Mouse (Mus musculus) limb, embryonic 15.5 days (tissue): ENCODE measurements at regions not wholly inside any gene's neighbourhood (a gene's known extent, or its start where the extent isn't known, plus 50 kb on each side); places are given as distances from the start of the nearest gene placed in this dataset.

Source experiments
- ATAC-seq: fragments of 200-750 bp; cut with Nextera tagmentation; 2 replicates; pipeline ENCODE4 v1.8.0; 2017; ENCODE audit warnings: low read depth, moderate TSS enrichment; ENCODE audit not compliant: insufficient number of reproducible peaks, low FRiP score, low TSS enrichment
- H3K27ac ChIP-seq: fragments of 300-500 bp; sonication (generic); 2 replicates; pipeline ENCODE4 v1.5.1; 2015; ENCODE audit warnings: moderate library complexity, mild to moderate bottlenecking, inconsistent platforms
- H3K27me3 ChIP-seq: fragments of 300-500 bp; sonication (generic); 2 replicates; pipeline ENCODE4 v1.6.1; 2015; ENCODE audit warnings: inconsistent platforms
- H3K36me3 ChIP-seq: fragments of 300-500 bp; sonication (generic); 2 replicates; pipeline ENCODE4 v1.6.1; 2015; ENCODE audit warnings: inconsistent platforms
- H3K4me1 ChIP-seq: fragments of 300-500 bp; sonication (generic); 2 replicates; pipeline ENCODE4 v1.6.1; 2015; ENCODE audit warnings: inconsistent platforms
- H3K4me2 ChIP-seq: fragments of 300-500 bp; sonication (generic); 2 replicates; pipeline ENCODE4 v1.6.1; 2015; ENCODE audit warnings: mild to moderate bottlenecking, inconsistent platforms
- H3K4me3 ChIP-seq: fragments of 300-500 bp; sonication (generic); 2 replicates; pipeline ENCODE4 v1.5.1; 2015; ENCODE audit warnings: mild to moderate bottlenecking, inconsistent platforms
- H3K9ac ChIP-seq: fragments of 300-500 bp; sonication (generic); 2 replicates; pipeline ENCODE4 v1.6.1; 2015; ENCODE audit warnings: inconsistent platforms
- H3K9me3 ChIP-seq: fragments of 300-500 bp; sonication (generic); 2 replicates; pipeline ENCODE4 v1.6.1; 2016; ENCODE audit warnings: inconsistent platforms
- WGBS: fragments of 180-500 bp; shearing (Covaris S2); methylation state at CpG from one replicate; pipeline ENCODE4 v1.1.7; 2015; 5-methylcytosine and 5-hydroxymethylcytosine counted together

- no peaks in the 10 kb centered on the region for H3K9me3 ChIP-seq
- H3K4me1 ChIP-seq, result peaks cover 24% of the 10 kb centered on the region
- no peak for ATAC-seq
- no peaks in the 10 kb centered on the region for H3K36me3 ChIP-seq
- H3K9ac ChIP-seq, result no peak overlapping the region
- H3K4me3 ChIP-seq, result no peak overlapping the region
- peak overlapping the region; percentile 67 for H3K27ac ChIP-seq
- 49% methylated on average over 13 of the region's 13 CpGs for WGBS
- H3K4me2 ChIP-seq, result no peak overlapping the region
- 0 out of 2 replicates have a peak, but pooled peaks cover 5% of the 10 kb centered on the region for H3K27me3 ChIP-seq
Measured at GRCm38 (mm10) chr16:93380717-93381671, 222.9 kb downstream of the Setd4 start.

- H3K27ac ChIP-seq, result peak overlapping the region; percentile 47; the same call in 1 of the 2 replicates
- WGBS, result 54% methylated on average over 4 of the region's 4 CpGs
- no peak for ATAC-seq
Measured at GRCm38 (mm10) chr16:93380117-93380516, 223.7 kb downstream of the Setd4 start.

DNA sequence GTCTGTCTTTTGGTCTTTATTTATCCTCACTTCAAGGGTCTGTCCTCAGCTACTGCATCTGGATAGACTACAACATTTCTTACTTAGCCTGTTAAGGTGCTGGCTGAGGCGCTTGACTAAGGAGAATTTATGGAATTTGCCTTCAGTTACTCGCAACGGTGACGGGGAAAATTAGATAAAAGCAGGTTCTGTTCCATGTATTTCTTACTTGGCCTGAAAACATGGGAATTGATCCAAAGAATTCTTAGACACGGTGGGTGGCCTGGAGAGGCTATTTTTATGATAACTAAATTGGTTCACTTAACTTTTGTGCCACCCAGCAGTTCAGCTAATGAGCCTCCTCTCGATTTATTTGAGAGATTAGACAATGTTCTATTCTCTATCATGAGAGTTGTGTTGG is 224.3 kb downstream of the Setd4 start:
- Histone ChIP-seq H3K4me3 (no peak overlapping the region), H3K36me3 (no peaks in the 10 kb centered on the region), H3K27ac (no peak overlapping the region), H3K9ac (no peak overlapping the region), H3K4me2 (no peak overlapping the region), H3K27me3 (0 out of 2 replicates have a peak, but pooled peaks cover 5% of the 10 kb centered on the region), H3K4me1 (peaks cover 26% of the 10 kb centered on the region), H3K9me3 (no peaks in the 10 kb centered on the region)
- no peak for ATAC-seq
- 26% methylated on average over 6 of the region's 6 CpGs for WGBS

More at GRCm38 (mm10) chr16:93380117-93380516, 223.7 kb downstream of the Setd4 start:
- Histone ChIP-seq H3K27me3 (0 out of 2 replicates have a peak, but pooled peaks cover 5% of the 10 kb centered on the region), H3K9me3 (no peaks in the 10 kb centered on the region), H3K4me1 (peaks cover 24% of the 10 kb centered on the region), H3K4me2 (no peak overlapping the region), H3K9ac (no peak overlapping the region), H3K4me3 (no peak overlapping the region), H3K36me3 (no peaks in the 10 kb centered on the region)

GRCm38 (mm10) chr16:93374669-93375068 is 229.2 kb downstream of the Setd4 start:
- no peak for ATAC-seq
- no peaks in the 10 kb centered on the region for H3K27me3 ChIP-seq
- H3K4me2 ChIP-seq, result no peak overlapping the region
- no peak overlapping the region for H3K4me3 ChIP-seq
- 70% methylated on average over 6 of the region's 6 CpGs for WGBS
- H3K9ac ChIP-seq, result no peak overlapping the region
- H3K27ac ChIP-seq, result no peak overlapping the region
- H3K9me3 ChIP-seq, result no peaks in the 10 kb centered on the region
- H3K36me3 ChIP-seq, result no peaks in the 10 kb centered on the region
- H3K4me1 ChIP-seq, result peaks cover 24% of the 10 kb centered on the region

DNA sequence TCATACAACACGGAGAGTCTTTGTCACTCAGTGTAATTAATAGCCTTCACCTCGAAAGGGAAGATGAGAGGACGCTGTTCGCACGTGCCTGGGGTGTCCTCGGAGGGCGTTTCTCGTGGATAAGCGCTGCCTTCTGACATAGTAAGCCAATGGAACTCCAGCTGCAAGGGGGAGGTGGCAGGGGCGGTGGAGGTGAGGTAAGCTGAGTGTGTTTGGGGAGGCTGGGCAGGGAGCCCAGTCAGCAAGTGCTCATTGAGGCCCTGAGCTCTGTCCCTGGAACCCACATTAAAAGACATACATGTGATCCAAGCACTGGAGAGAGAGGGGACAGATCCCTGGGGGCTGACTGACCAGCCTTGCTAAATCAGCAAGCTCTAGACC is 234.1 kb downstream of the Setd4 start:
- 45% methylated on average over 10 of the region's 10 CpGs for WGBS
- Histone ChIP-seq H3K9ac (no peak overlapping the region), H3K27ac (peak overlapping the region; percentile 74), H3K4me2 (0 out of 2 replicates have a peak overlapping the region, but pooled peaks have one; percentile 4), H3K4me3 (no peak overlapping the region), H3K27me3 (no peaks in the 10 kb centered on the region), H3K4me1 (peaks cover 34% of the 10 kb centered on the region), H3K36me3 (no peaks in the 10 kb centered on the region), H3K9me3 (no peaks in the 10 kb centered on the region)
- ATAC-seq, result peak; percentile 36; the same call in 1 of the 2 replicates

DNA sequence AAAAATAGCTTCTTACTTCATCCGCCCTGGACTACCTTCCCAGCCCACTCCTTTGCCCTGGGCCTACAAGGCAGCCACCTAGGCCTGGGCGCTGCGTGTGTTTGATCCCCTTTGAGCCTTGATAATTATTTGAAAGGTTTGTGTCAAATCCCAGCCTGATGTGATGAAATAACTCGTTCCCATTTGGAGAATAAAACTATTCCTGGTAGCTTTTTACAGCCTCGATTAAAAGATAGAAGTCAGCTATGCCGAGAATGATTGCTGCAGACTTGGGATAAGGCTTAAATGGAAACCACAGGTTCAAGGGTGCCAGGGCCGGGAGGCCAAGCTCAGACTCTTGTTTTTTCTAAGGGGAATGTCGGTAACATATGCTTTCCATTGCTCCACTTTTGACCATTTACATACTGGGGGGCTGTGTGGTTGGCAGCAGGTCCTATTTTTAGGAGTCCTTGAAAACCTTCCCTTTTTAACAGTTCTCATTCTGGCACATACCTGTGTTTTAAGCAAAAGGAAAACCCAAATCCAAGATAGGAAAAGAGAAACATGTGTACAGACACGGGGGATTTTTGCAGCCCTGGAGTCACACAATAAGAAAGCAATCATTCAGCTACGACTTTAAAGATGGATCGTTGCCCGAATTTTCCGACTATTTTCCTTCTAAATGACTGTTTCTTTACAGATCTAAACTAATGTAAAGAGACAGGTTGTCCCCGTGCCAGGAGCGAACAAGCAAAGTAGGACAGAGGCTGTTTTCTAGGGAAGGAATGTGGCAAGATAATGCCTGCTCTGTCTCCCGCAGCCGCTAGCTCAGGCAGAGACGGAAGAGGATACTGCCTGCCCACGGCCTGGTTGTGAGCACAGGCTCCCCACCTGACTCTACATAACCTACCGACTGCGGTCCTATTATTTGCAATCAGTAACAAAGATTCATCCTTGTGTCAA is 234.8 kb downstream of the Setd4 start:
- H3K27ac ChIP-seq, result peak overlapping the region; percentile 74
- no peak overlapping the region for H3K4me3 ChIP-seq
- no peaks in the 10 kb centered on the region for H3K27me3 ChIP-seq
- no peaks in the 10 kb centered on the region for H3K36me3 ChIP-seq
- H3K9ac ChIP-seq, result no peak overlapping the region
- H3K4me1 ChIP-seq, result peaks cover 30% of the 10 kb centered on the region
- H3K9me3 ChIP-seq, result no peaks in the 10 kb centered on the region
- peak; percentile 59 for ATAC-seq
- peak overlapping the region; percentile 4; the same call in 1 of the 2 replicates for H3K4me2 ChIP-seq
- 28% methylated on average over 21 of the region's 21 CpGs for WGBS

- no peaks in the 10 kb centered on the region for H3K36me3 ChIP-seq
- H3K4me1 ChIP-seq, result peaks cover 25% of the 10 kb centered on the region
- WGBS, result 88% methylated on average over 6 of the region's 6 CpGs
- H3K9ac ChIP-seq, result no peak overlapping the region
- no peak for ATAC-seq
- no peak overlapping the region for H3K4me2 ChIP-seq
- no peaks in the 10 kb centered on the region for H3K9me3 ChIP-seq
- H3K27me3 ChIP-seq, result no peaks in the 10 kb centered on the region
- H3K27ac ChIP-seq, result peak overlapping the region; percentile 74; the same call in 1 of the 2 replicates
- H3K4me3 ChIP-seq, result no peak overlapping the region
Measured at GRCm38 (mm10) chr16:93367995-93368394, 235.9 kb downstream of the Setd4 start.

- H3K27ac ChIP-seq, result no peak overlapping the region
- ATAC-seq, result no peak
- H3K4me2 ChIP-seq, result no peak overlapping the region
- no peaks in the 10 kb centered on the region for H3K9me3 ChIP-seq
- no peaks in the 10 kb centered on the region for H3K27me3 ChIP-seq
- H3K4me3 ChIP-seq, result no peak overlapping the region
- no peak overlapping the region for H3K9ac ChIP-seq
- no peaks in the 10 kb centered on the region for H3K36me3 ChIP-seq
- H3K4me1 ChIP-seq, result peaks cover 25% of the 10 kb centered on the region
- 89% methylated on average over 8 of the region's 8 CpGs for WGBS
Measured at GRCm38 (mm10) chr16:93367246-93367805, 236.5 kb downstream of the Setd4 start.

DNA sequence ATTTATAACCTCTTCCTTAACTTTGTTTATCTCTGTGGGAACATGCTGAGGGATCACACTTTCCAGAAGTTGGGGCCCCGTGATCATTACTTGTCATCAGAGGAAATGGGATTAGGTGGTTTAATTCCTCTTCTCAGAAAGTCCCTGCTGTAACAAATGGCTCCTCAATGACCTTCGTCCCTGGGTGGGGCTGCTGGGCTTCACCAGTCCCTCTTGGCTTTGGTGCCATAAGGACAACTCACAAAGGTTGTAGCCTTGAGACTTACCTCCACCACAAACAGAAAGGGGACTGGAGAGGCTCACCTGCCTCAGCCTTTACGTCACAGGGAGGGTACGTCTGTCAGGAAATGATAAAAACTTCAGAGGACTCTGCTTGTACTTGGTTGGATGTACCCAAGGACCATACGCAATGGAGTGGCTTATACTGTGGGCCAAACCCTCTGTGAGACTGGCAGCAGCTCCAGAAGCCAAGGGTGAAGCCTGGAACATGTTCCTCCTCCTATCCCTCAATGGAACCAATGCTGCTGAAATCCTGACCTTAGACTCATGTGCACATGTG is 237.4 kb downstream of the Setd4 start:
- H3K27me3 ChIP-seq, result no peaks in the 10 kb centered on the region
- H3K9ac ChIP-seq, result no peak overlapping the region
- no peak overlapping the region for H3K4me3 ChIP-seq
- no peaks in the 10 kb centered on the region for H3K36me3 ChIP-seq
- ATAC-seq, result no peak
- peaks cover 25% of the 10 kb centered on the region for H3K4me1 ChIP-seq
- no peak overlapping the region for H3K4me2 ChIP-seq
- H3K9me3 ChIP-seq, result no peaks in the 10 kb centered on the region
- 72% methylated on average over 5 of the region's 5 CpGs for WGBS
- H3K27ac ChIP-seq, result no peak overlapping the region

GRCm38 (mm10) chr16:93365236-93365951 is 238.5 kb downstream of the Setd4 start:
- Histone ChIP-seq H3K27ac (no peak overlapping the region), H3K4me2 (no peak overlapping the region), H3K27me3 (no peaks in the 10 kb centered on the region), H3K4me3 (no peak overlapping the region), H3K9ac (no peak overlapping the region), H3K9me3 (no peaks in the 10 kb centered on the region), H3K36me3 (no peaks in the 10 kb centered on the region), H3K4me1 (peaks cover 22% of the 10 kb centered on the region)
- 71% methylated on average over 3 of the region's 3 CpGs for WGBS
- ATAC-seq, result no peak

DNA sequence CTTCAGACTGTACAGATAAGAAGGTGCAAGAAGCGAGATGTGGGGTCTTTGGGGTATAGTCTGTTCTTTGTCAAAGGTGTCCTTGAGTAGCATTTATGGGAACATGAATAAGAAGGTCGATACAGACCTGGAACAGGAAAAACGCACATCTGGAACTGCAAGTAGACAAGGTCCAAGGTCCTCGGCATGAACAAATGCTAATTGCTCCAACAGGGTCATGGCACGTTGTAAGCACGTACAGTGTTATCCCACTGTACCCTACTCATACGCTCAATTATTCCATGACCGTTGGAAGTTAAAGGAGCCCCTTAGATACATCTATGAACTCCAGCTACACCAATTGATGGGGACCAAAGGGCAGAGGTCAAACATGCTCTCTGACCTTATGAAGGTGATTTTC is 244.1 kb downstream of the Setd4 start:
- Histone ChIP-seq H3K9me3 (no peaks in the 10 kb centered on the region), H3K9ac (no peak overlapping the region), H3K36me3 (no peaks in the 10 kb centered on the region), H3K4me2 (no peak overlapping the region), H3K27ac (no peak overlapping the region), H3K27me3 (no peaks in the 10 kb centered on the region), H3K4me3 (no peak overlapping the region), H3K4me1 (no peaks in the 10 kb centered on the region)
- 88% methylated on average over 8 of the region's 8 CpGs for WGBS
- no peak for ATAC-seq
